Mouse (Mus musculus) brain, embryonic 14.5 days (tissue): Measurements from ENCODE around the gene Hist1h1e.

Experiments used
- CTCF ChIP-seq: fragments of 200-500 bp; IDR thresholded peaks from 2 replicates; pipeline ENCODE4 v1.5.1; 2012; ENCODE audit warnings: inconsistent platforms, mild to moderate bottlenecking, moderate library complexity, borderline replicate concordance; ENCODE audit not compliant: insufficient read depth, insufficient read length; ENCODE audit errors: extremely low read depth
- POLR2A ChIP-seq: fragments of 200-500 bp; IDR thresholded peaks from 2 replicates; pipeline ENCODE4 v1.6.1; 2012; ENCODE audit warnings: mild to moderate bottlenecking, inconsistent platforms, borderline replicate concordance; ENCODE audit not compliant: poor library complexity, insufficient read depth, insufficient read length, severe bottlenecking; ENCODE audit errors: extremely low read depth

- TF ChIP-seq CTCF (no peak), POLR2A (no peak)
These were observed 38.0 kb downstream of the Hist1h1e start for GRCm38 (mm10) chr13:23584331-23584730.
